Mouse (Mus musculus) adrenal gland, postnatal 0 days (tissue): Measurements from ENCODE around the gene Edem3. TPM values are rescaled to one million over a fixed set of nuclear protein-coding genes. Genes with fewer than 3 reads are reported as not detected.

Experiments used
- polyA plus RNA-seq: library from polyadenylated mRNA; unstranded; fragments of >200 nt; fragmentation: Nextera tagmentation; extraction: Ambion mirVana; gene quantifications from 2 replicates; pipeline ENCODE4 v1.2.1, GENCODE M21; 2015

Gene Edem3
- 15.4 and 32.5 TPM in 2 replicates for polyA plus RNA-seq

DNA sequence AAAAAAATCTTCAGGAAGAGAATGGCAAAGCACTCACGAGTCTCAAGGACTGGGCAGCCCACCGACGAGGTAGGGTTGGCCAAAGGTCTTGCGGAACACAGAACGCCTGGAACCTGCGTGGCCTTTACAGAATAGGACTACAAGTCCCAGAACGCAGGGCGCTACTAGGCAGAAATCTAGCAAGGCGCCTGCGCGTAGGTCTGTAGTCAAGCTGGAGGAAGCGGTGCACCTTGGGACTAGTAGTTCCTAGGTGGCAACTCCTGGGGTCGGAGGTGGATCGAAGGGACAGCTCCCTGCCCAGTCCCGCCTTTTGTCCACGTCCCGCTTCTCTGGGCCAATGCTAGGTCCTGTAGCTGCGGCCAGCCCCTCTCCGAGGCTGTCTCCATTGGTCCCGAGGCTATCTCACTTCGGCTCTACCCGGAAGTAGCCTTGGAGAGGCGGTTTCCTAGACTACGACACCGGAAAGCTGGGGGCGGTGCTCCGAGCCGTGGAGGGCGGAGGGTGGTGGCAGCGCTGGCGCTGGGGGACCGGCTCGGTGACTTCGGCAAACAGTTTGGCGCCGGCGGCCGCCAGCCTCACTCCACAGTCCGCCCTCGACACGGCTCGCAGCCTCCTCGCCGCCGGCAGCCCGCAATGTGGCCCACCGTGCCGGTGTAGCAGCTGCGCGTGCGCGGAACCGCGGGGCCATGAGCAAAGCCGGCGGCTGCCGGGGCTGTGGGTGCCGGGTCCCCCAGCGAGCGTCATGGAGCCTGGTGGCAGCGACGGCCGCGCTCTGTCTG lies at the start of gene Edem3:
TSS of gene Edem3 (plus strand) at position 491 of the 779 bp plus-strand sequence.

Other genes with a start within 250 kb of the Edem3 start
- 20.7 and 47.9 TPM in 2 replicates for gene Fam129a, start 184.2 kb upstream of the Edem3 start, polyA plus RNA-seq